Mouse (Mus musculus) testis, adult 2 months (tissue): ENCODE measurements around the gene Ntn1. TPM values are rescaled to one million over a fixed set of nuclear protein-coding genes. Genes with fewer than 3 reads are reported as not detected.

Experiments used
- H3K27ac ChIP-seq: fragments of 200-500 bp; 2 replicates; pipeline ENCODE4 v1.5.1; 2012; ENCODE audit warnings: low read depth, low read length; ENCODE audit not compliant: control insufficient read depth, insufficient read depth
- H3K27me3 ChIP-seq: fragments of 200-500 bp; 2 replicates; pipeline ENCODE4 v1.6.1; 2012; ENCODE audit warnings: mild to moderate bottlenecking, low read length, moderate library complexity; ENCODE audit not compliant: control insufficient read depth, insufficient read depth
- H3K36me3 ChIP-seq: fragments of 200-500 bp; 2 replicates; pipeline ENCODE4 v1.6.1; 2012; ENCODE audit warnings: mild to moderate bottlenecking, low read length; ENCODE audit not compliant: control insufficient read depth, insufficient read depth
- H3K4me1 ChIP-seq: fragments of 200-500 bp; 2 replicates; pipeline ENCODE4 v1.6.1; 2012; ENCODE audit warnings: low read length; ENCODE audit not compliant: control insufficient read depth, insufficient read depth
- H3K4me3 ChIP-seq: fragments of 200-500 bp; 2 replicates; pipeline ENCODE4 v1.5.1; 2012; ENCODE audit warnings: low read depth, mild to moderate bottlenecking, low read length, moderate library complexity, mixed read lengths; ENCODE audit not compliant: control insufficient read depth
- CTCF ChIP-seq: fragments of 200-500 bp; IDR thresholded peaks from 2 replicates; pipeline ENCODE4 v1.5.1; 2012; ENCODE audit warnings: low read depth, mild to moderate bottlenecking, inconsistent platforms, low read length, moderate library complexity; ENCODE audit not compliant: control insufficient read depth, insufficient read depth, insufficient replicate concordance
- POLR2A ChIP-seq: fragments of 200-500 bp; IDR thresholded peaks from 2 replicates; pipeline ENCODE4 v1.6.1; 2012; ENCODE audit warnings: low read depth, mild to moderate bottlenecking, inconsistent platforms, low read length, moderate library complexity; ENCODE audit not compliant: control insufficient read depth
- polyA plus RNA-seq: library from polyadenylated mRNA; depleted of rRNA; stranded (reverse); fragments of >200 nt; gene quantifications from 2 replicates; pipeline ENCODE4 v1.2.3, GENCODE M21; 2012

Gene Ntn1
- polyA plus RNA-seq, 1 experiment, result 1.6 TPM

DNA sequence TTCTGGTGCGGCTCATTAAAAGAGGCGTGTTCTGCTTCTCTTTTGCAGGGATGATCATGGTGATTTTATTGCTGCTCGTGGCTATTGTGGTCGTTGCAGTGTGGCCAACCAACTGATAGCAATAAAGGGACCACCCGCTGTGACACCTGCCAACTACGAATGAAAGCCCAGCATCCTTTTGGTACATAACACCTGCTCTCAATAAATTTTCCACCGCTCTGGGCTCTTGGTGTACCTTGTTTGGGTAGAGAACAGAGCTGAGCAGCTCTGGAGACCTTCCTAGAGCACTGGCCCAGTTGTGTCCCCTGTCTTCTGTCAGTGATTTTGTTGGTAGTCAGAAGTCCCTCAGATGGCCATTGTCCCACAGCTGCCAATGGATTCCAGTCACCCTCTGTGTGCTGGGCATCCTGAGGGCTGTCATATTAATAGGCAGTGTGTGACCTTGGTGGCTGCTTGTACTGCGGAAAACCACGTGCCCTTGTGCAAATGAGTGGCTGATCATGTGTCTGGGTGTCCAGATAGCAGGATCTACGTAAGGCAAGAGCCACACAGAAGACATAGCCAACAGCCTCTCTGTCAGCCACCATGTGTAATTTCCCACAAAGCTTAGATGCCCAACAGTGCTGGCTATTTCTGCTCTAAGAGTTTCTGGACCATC, 196.8 kb downstream of the Ntn1 start:
- Histone ChIP-seq H3K27ac (no peak overlapping the region), H3K36me3 (no peaks in the 10 kb centered on the region), H3K27me3 (no peaks in the 10 kb centered on the region), H3K4me1 (no peaks in the 10 kb centered on the region), H3K4me3 (no peak overlapping the region)
- no peak for TF ChIP-seq CTCF
- TF ChIP-seq POLR2A, result no peak

DNA sequence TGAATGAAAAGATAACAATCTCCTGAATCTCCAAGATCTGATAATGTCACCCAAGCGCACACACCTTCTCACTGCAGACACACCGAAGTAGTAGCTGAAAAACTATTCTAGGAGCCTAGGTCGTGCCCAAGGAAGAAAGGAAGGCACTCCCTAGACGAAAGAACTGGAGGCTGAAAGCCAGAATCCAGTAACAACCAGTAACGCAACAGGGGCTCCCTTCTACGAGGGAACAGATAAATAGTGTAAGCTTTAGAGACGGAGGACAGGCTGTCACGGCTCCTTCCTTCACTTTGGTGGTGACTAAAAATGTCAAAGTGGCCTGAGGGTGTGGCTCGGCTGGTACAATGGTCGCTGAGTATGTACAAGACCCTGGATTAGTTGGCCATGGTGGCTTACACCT, 198.1 kb downstream of the Ntn1 start:
- Histone ChIP-seq H3K4me3 (no peak overlapping the region), H3K36me3 (no peaks in the 10 kb centered on the region), H3K27ac (no peak overlapping the region), H3K4me1 (no peaks in the 10 kb centered on the region), H3K27me3 (no peaks in the 10 kb centered on the region)
- TF ChIP-seq POLR2A, result no peak
- TF ChIP-seq CTCF, result no peak

DNA sequence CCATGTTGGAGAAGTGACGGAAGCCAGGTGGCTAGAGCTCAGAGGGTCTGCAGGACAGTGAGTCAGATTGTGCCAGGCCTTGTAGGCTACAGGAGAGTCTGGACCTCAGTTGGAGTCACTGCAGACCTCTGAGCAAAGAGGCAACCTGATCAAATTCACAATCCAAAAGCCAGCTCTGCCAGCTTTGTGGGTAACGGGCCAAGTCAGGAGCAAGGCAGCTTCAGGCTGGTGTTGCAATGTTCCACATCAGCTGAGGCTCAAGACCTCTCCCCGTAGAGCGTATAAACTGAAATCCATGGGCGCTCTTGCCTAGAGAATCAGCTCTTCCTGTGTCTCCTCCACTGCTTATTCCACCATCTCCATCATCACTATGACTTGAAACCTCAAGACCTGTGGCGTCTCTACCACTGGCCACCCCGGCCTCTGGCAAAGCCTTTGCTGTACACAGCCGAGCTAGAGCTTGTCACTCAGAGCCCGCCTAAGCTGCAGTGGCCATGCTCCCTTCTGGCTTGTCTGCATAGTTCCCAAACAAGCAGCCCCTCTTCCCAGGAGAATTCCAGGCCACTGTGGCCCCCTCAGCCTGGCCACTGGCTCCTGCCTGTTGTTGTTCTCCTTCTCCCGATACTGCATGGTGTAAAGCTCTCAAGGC, 198.7 kb downstream of the Ntn1 start:
- Histone ChIP-seq H3K4me3 (no peak overlapping the region), H3K27ac (no peak overlapping the region), H3K4me1 (no peaks in the 10 kb centered on the region), H3K27me3 (no peaks in the 10 kb centered on the region), H3K36me3 (no peaks in the 10 kb centered on the region)
- TF ChIP-seq CTCF (no peak), POLR2A (no peak)

GRCm38 (mm10) chr11:68201063-68201462, 199.6 kb downstream of the Ntn1 start:
- Histone ChIP-seq H3K4me1 (no peaks in the 10 kb centered on the region), H3K27ac (no peak overlapping the region), H3K4me3 (no peak overlapping the region), H3K27me3 (no peaks in the 10 kb centered on the region), H3K36me3 (no peaks in the 10 kb centered on the region)
- TF ChIP-seq CTCF, result no peak
- no peak for TF ChIP-seq POLR2A

DNA sequence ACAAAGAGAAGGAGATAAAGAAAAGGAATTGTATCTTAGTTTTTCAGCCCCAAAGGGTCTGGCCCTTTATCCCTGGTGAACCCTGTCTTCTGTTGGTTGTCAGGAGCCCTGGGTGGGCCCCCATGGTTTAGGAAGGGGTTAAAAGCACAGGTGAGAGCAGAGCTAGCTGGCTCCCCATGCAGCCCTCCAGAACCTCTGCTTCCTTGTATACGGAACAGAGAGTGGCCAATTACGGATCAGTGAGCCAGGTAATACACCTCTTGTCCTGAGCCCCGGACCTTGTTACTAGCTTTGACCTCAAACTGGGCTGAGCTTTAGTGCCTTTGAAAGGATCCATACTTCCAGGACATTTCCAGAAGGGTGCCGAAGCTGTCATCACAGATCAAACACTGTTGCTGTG, 200.1 kb downstream of the Ntn1 start:
- no peak overlapping the region for H3K27ac ChIP-seq
- no peaks in the 10 kb centered on the region for H3K36me3 ChIP-seq
- H3K4me3 ChIP-seq, result no peak overlapping the region
- H3K27me3 ChIP-seq, result no peaks in the 10 kb centered on the region
- H3K4me1 ChIP-seq, result no peaks in the 10 kb centered on the region
- TF ChIP-seq POLR2A (no peak), CTCF (no peak)

- no peaks in the 10 kb centered on the region for H3K27me3 ChIP-seq
- no peak overlapping the region for H3K4me3 ChIP-seq
- TF ChIP-seq POLR2A (no peak), CTCF (no peak)
- H3K27ac ChIP-seq, result no peak overlapping the region
- no peaks in the 10 kb centered on the region for H3K36me3 ChIP-seq
- no peaks in the 10 kb centered on the region for H3K4me1 ChIP-seq
These were observed 200.7 kb downstream of the Ntn1 start for GRCm38 (mm10) chr11:68199801-68200423.

GRCm38 (mm10) chr11:68199103-68199502, 201.5 kb downstream of the Ntn1 start:
- no peaks in the 10 kb centered on the region for H3K36me3 ChIP-seq
- TF ChIP-seq CTCF, result no peak
- TF ChIP-seq POLR2A, result no peak
- no peaks in the 10 kb centered on the region for H3K4me1 ChIP-seq
- no peak overlapping the region for H3K27ac ChIP-seq
- H3K27me3 ChIP-seq, result no peaks in the 10 kb centered on the region
- H3K4me3 ChIP-seq, result no peak overlapping the region

DNA sequence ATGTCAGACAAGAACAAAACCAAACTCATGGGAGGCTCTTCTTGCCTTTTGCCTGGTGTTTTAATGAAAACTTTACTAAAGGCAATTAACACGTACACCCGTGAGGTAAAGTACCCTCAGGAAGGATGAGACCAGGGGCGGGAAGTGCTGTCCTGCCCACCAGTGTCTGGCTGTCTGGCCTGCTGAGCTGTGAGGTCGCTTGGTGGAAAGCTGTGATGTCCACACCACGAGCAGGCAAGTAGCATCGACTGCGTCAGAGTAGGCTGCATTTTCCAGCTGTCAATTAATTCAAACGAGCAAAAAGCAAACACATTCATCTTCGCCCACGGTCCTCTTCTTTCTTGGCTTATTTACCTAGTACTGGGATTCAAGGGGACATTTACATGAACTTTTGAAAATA, 201.9 kb downstream of the Ntn1 start:
- Histone ChIP-seq H3K27ac (no peak overlapping the region), H3K4me1 (no peaks in the 10 kb centered on the region), H3K4me3 (no peak overlapping the region), H3K27me3 (no peaks in the 10 kb centered on the region), H3K36me3 (no peaks in the 10 kb centered on the region)
- TF ChIP-seq POLR2A (no peak), CTCF (no peak)
